Mouse (Mus musculus) myocyte (in vitro differentiated cells): Measurements from ENCODE around the gene Ntn4. TPM values are rescaled to one million over a fixed set of nuclear protein-coding genes. Genes with fewer than 3 reads are reported as not detected.

ENCODE experiments used
- H3K27me3 ChIP-seq: one replicate; pipeline ENCODE4 v1.6.1; 2011; ENCODE audit not compliant: control insufficient read depth, insufficient read depth, insufficient read length
- H3K36me3 ChIP-seq: one replicate; pipeline ENCODE4 v1.6.1; 2011; ENCODE audit not compliant: control insufficient read depth, insufficient read depth
- H3K4me2 ChIP-seq: one replicate; pipeline ENCODE4 v1.6.1; 2011; ENCODE audit warnings: low read depth, control low read depth
- H3K4me3 ChIP-seq: one replicate; pipeline ENCODE4 v1.5.1; 2011; ENCODE audit warnings: mild to moderate bottlenecking, control low read depth, moderate library complexity
- H3K79me2 ChIP-seq: one replicate; pipeline ENCODE4 v1.6.1; 2011; ENCODE audit not compliant: control insufficient read depth, insufficient read depth
- H3ac ChIP-seq: one replicate; pipeline ENCODE4 v1.6.1; 2011; ENCODE audit not compliant: control insufficient read depth, insufficient read length
- CEBPB ChIP-seq: IDR thresholded peaks from 2 replicates; pipeline ENCODE4 v1.6.1; 2011; ENCODE audit warnings: mild to moderate bottlenecking, moderate library complexity; ENCODE audit not compliant: poor library complexity, insufficient read depth, severe bottlenecking
- E2F4 ChIP-seq: IDR thresholded peaks from one replicate; pipeline ENCODE4 v1.6.1; 2011; ENCODE audit warnings: mild to moderate bottlenecking, control low read depth, moderate library complexity; ENCODE audit not compliant: insufficient read depth
- MAX ChIP-seq: IDR thresholded peaks from one replicate; pipeline ENCODE4 v1.6.1; 2011; ENCODE audit warnings: low read depth, mild to moderate bottlenecking, control low read depth
- MYOD1 ChIP-seq, 3 experiments: IDR thresholded peaks; one replicate each; pipeline ENCODE4 v1.6.1; 2011; ENCODE audit warnings: control low read depth in 2 of 3, low read depth in 2 of 3, mild to moderate bottlenecking in 2 of 3, moderate library complexity in 1 of 3; ENCODE audit not compliant: insufficient read length in 2 of 3, control insufficient read depth in 1 of 3
- MYOG ChIP-seq, 3 experiments: IDR thresholded peaks; one replicate each; pipeline ENCODE4 v1.6.1; 2011; ENCODE audit warnings: control low read depth in 2 of 3, low read depth in 2 of 3, mild to moderate bottlenecking in 2 of 3; ENCODE audit not compliant: insufficient read length in 2 of 3, control insufficient read depth in 1 of 3, insufficient read depth in 1 of 3
- POLR2A ChIP-seq: IDR thresholded peaks from one replicate; pipeline ENCODE4 v1.6.1; 2011; ENCODE audit warnings: low read depth, mild to moderate bottlenecking, control low read depth, moderate library complexity; ENCODE audit not compliant: insufficient read length
- POLR2AphosphoS2 ChIP-seq: IDR thresholded peaks from one replicate; pipeline ENCODE4 v1.6.1; 2011; ENCODE audit warnings: low read depth, control low read depth; ENCODE audit not compliant: insufficient read length
- REST ChIP-seq: IDR thresholded peaks from one replicate; pipeline ENCODE4 v1.6.1; 2011; ENCODE audit warnings: mild to moderate bottlenecking, control low read depth, moderate library complexity; ENCODE audit not compliant: insufficient read depth, insufficient read length
- SRF ChIP-seq: IDR thresholded peaks from one replicate; pipeline ENCODE4 v1.6.1; 2011; ENCODE audit warnings: low read depth; ENCODE audit not compliant: control insufficient read depth, insufficient read length
- TCF12 ChIP-seq: IDR thresholded peaks from one replicate; pipeline ENCODE4 v1.6.1; 2011; ENCODE audit warnings: mild to moderate bottlenecking, control low read depth; ENCODE audit not compliant: poor library complexity, insufficient read depth, severe bottlenecking
- TCF3 ChIP-seq: IDR thresholded peaks from one replicate; pipeline ENCODE4 v1.6.1; 2011; ENCODE audit warnings: low read depth, control low read depth; ENCODE audit not compliant: insufficient read length
- USF1 ChIP-seq: IDR thresholded peaks from one replicate; pipeline ENCODE4 v1.6.1; 2011; ENCODE audit warnings: low read depth, mild to moderate bottlenecking, control low read depth, moderate library complexity
- polyA plus RNA-seq: library from polyadenylated mRNA; unstranded; fragments of >200 nt; fragmentation: generic; extraction: Trizol; gene quantifications from one replicate; pipeline ENCODE4 v1.2.1, GENCODE M21; 2012; ENCODE audit warnings: missing spikeins

Ntn4 gene
- polyA plus RNA-seq, 1 experiment, result 3.0 TPM

DNA sequence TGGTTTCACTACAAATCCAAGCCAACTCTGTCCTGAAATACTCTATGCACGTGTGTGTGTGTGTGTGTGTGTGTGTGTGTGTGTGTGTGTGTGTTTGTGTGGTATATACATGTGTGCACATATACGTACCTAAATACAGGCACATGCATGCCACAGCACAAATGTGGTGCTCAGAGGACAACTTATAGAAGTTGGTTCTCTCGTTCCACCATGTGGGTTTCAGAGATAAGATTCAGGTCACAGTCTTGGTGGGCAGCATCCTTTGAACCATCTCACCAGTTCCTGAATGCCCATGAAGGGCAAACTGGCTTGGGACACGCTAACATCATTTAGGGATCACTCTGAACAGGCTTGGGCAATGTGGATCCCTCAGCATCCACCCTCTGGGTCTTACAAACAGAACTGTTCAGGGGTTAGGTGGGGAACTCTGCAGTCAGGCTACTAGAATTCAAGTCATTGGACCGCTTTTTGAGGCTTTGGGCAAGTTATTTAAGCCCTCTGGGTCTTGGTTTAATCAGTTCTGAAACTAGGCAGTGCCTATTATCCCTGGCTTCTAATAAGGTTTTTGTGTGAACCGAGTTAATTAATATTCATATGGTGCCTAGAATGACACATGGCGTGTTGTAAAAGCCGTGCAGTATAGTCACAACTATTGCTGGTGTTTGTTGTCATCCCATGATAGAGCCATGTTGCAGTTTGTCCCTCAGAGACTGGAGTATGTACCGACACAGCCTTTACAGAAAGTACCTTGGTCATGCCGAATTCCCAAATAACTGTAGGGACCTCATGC is 59.4 kb downstream of the Ntn4 start:
- Histone ChIP-seq H3K79me2 (no peaks in the 10 kb centered on the region), H3ac (no peak overlapping the region), H3K4me3 (no peak overlapping the region), H3K27me3 (no peaks in the 10 kb centered on the region), H3K4me2 (no peak overlapping the region), H3K36me3 (no peaks in the 10 kb centered on the region)
- TF ChIP-seq TCF3, result no peak
- no peak for TF ChIP-seq USF1
- no peak for TF ChIP-seq POLR2AphosphoS2
- TF ChIP-seq CEBPB, result no peak
- TF ChIP-seq MAX, result no peak
- TF ChIP-seq E2F4, result no peak
- no peak for TF ChIP-seq SRF
- TF ChIP-seq MYOG (IDR thresholded peaks at IDR 0.05; ENCODE audit: control insufficient read depth in 1 of 3, insufficient read depth in 1 of 3, insufficient read length in 2 of 3, low read depth in 2 of 3), result no peak
- TF ChIP-seq REST, result no peak

DNA sequence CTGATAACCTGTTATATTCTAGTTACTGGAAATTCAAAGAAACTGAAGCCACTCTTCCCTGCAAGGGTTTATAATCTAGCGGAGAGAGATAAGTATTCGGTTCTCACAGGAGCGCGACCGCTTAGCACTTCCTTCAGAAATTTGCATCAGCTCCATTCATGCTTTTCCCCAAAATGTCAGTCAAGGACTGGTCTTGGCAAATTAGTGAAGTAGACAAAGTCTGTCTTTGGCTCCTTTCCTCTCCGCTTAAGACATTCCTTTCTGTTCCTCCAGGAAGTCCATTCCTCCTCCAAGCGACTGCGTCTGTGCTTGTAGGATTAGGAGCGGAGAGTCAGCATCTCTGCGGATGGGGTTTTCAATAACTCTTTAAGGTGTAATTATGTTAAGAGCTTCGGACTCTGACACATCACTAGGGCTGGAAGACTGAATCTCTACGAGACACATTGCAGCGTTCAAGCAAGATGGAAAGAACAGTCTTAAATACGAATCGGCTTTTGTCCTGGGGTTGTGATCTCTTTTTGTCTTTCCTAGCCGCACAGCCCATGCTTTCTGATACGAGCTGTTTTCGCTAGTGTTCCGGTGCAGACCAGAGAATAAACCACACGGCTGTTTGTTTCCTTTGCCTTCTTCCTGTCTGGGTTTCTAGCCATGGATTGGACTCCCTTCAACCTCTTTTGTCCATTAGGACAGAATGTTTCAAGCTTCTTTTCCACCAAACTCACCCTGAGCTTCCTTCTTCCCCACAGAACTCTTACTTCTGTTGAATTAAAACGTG is 60.3 kb downstream of the Ntn4 start:
- Histone ChIP-seq H3K4me3 (no peak overlapping the region), H3K27me3 (no peaks in the 10 kb centered on the region), H3ac (no peak overlapping the region), H3K4me2 (no peak overlapping the region), H3K36me3 (no peaks in the 10 kb centered on the region), H3K79me2 (no peaks in the 10 kb centered on the region)
- TF ChIP-seq MAX (no peak), MYOD1 (IDR thresholded peaks at IDR 0.05; ENCODE audit: control insufficient read depth in 1 of 3, insufficient read length in 2 of 3, low read depth in 2 of 3) (no peak), CEBPB (no peak), POLR2A (no peak), USF1 (no peak), TCF3 (no peak), TCF12 (no peak), REST (no peak), SRF (no peak)

DNA sequence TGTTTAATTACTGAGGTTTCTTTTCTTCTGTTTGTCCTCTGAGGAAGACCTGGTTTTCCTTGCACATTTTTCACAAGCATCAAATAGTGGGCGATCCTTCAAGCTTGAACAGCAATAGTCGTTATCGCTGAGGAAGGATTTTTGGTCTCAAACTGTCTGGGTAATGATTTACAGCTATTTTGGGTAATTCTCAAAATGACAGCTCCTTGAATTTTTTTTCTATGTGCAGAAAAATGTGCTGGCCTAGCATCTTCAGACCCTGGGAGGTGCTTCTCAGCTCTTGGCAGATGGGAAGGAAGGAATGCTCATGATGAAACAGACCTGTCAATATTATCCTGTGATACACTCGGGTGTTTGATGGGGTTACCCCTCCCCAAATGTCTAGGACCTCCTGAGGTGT is 63.5 kb downstream of the Ntn4 start:
- H3ac ChIP-seq, result no peak overlapping the region
- H3K27me3 ChIP-seq, result no peaks in the 10 kb centered on the region
- H3K4me2 ChIP-seq, result no peak overlapping the region
- TF ChIP-seq POLR2A (no peak), MYOD1 (IDR thresholded peaks at IDR 0.05; ENCODE audit: control insufficient read depth in 1 of 3, insufficient read length in 2 of 3, low read depth in 2 of 3) (no peak), USF1 (no peak), REST (no peak), TCF12 (no peak), E2F4 (no peak), SRF (no peak), CEBPB (no peak), MYOG (IDR thresholded peaks at IDR 0.05; ENCODE audit: control insufficient read depth in 1 of 3, insufficient read depth in 1 of 3, insufficient read length in 2 of 3, low read depth in 2 of 3) (no peak), MAX (no peak)
- no peaks in the 10 kb centered on the region for H3K36me3 ChIP-seq
- H3K4me3 ChIP-seq, result no peak overlapping the region
- no peaks in the 10 kb centered on the region for H3K79me2 ChIP-seq

DNA sequence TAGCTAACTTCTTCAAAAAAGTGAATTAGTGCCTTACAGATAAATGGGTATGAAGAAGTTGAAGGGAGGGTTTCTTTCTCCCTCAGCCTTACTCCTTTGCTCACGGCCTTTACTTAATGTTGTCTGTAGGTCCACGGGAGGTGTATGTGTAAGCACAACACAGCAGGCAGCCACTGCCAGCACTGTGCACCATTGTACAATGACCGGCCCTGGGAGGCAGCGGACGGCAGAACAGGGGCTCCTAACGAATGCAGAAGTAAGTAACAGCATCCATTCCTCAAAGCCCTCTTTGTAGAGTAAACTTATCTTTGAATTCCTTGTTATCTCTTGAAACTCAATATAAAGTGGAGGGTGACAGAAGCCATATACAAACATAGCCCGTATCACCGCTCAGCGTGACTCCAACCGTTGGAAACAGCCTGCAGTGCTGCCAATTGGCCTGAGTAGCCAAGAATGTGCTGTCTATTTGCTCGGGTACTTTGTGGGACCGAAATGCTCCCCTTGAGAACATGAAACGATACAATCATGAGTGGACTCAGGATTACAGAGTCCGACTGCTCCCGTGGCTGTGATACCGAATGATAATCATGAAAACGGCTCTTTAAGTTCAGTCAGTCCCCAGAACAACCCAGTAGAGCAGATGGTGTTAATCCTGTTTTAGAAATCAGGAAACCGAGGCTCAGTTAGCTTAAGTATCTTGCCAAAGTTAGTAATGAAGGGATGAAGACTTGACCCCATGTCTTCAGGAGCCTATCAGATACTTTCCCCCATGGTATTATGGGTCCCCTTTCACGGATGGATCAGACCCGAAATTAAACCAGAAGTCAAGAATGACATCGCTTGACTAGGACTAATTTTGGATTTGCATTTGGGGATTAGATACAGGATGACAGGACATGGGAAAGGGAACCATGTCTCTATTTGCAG is 66.9 kb downstream of the Ntn4 start:
- TF ChIP-seq MYOG (IDR thresholded peaks at IDR 0.05; ENCODE audit: control insufficient read depth in 1 of 3, insufficient read depth in 1 of 3, insufficient read length in 2 of 3, low read depth in 2 of 3) (no peak), MAX (no peak), TCF12 (no peak), CEBPB (no peak), POLR2AphosphoS2 (no peak), E2F4 (no peak), SRF (no peak), USF1 (no peak), MYOD1 (IDR thresholded peaks at IDR 0.05; ENCODE audit: control insufficient read depth in 1 of 3, insufficient read length in 2 of 3, low read depth in 2 of 3) (no peak), REST (no peak), TCF3 (no peak), POLR2A (no peak)
- H3K4me2 ChIP-seq, result no peak overlapping the region

More for the DNA sequence above, 66.9 kb downstream of the Ntn4 start:
- Histone ChIP-seq H3K27me3 (no peaks in the 10 kb centered on the region), H3K4me3 (no peak overlapping the region), H3ac (no peak overlapping the region), H3K79me2 (no peaks in the 10 kb centered on the region), H3K36me3 (no peaks in the 10 kb centered on the region)
